Mouse (Mus musculus): ENCODE measurements around the gene Rasgrp3. TPM values are rescaled to one million over a fixed set of nuclear protein-coding genes. Genes with fewer than 3 reads are reported as not detected.
"Not testable (repeated sequence)": the region's sequence is repeated elsewhere in the genome, so short reads cannot be mapped to it uniquely, and the experiment has no call there.

Gene Rasgrp3
- total RNA-seq (2022) = 10 to 100 TPM in 3 of 4 experiments, 1 to 10 TPM in 1; 8.7 to 25.6 (median 19.0) TPM

GRCm38 (mm10) chr17:75435599-75435998 lies at the start of gene Rasgrp3:
Gene Rasgrp3 (plus strand): TSS chr17:75435896.
- DNase-seq = no peak

GRCm38 (mm10) chr17:75388402-75388801 lies 47.3 kb upstream of the Rasgrp3 start:
- no peak for DNase-seq

DNA sequence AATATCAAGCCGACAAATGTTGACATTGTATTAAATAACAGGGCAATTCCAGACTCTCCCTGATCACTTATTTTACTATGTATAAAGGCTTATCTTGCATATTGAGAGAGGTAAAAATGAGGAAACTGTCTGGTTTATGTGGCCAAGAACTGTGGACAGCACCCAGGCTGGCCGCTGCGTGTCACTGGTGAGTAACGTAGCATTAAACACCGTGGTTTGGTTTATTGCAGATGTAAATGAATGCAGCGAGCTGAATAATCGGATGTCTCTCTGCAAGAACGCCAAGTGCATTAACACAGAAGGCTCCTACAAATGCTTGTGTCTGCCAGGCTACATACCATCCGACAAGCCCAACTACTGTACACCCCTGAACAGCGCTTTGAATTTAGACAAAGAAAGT lies 45.6 kb upstream of the Rasgrp3 start:
- no peak for DNase-seq

GRCm38 (mm10) chr17:75391429-75392192 lies 44.1 kb upstream of the Rasgrp3 start:
- DNase-seq = no peak

DNA sequence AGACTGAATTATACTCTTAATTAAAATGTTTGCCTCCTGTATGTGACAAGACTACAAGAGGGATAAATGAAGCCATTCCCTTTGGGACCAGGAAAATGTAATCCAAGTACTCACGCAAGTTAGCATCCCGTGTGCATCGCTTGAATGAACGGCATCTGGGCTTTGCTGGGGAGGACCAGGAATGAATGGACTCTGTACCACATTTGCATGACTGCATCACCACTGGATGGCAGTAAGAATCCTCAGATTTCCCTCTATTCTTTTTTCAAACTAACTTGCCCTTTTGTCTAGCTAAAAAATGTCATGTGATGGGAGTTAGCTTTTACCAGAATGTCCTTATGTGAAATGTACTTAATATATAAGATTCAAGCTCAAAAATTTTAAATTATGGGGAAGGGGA lies 29.3 kb upstream of the Rasgrp3 start:
- no peak for DNase-seq

DNA sequence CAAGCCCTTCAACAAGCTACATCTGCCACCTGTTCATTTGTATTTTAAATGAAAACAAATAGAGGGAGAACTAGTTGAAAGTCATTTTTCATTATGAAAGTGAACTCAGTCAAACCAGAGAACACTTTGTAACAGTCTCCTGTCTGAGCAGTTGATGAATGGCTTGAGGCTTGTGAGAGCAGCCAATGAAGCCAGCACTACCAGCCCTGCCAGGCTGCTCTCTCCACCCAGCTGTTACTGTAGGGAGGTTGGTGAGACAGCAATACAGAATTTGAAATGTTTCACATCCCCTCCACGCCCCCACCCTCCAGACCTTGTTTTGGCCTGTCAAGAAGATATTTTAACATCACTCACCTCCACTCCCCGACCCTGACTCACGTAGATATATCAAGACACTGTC lies 18.8 kb upstream of the Rasgrp3 start:
- no peak for DNase-seq

DNA sequence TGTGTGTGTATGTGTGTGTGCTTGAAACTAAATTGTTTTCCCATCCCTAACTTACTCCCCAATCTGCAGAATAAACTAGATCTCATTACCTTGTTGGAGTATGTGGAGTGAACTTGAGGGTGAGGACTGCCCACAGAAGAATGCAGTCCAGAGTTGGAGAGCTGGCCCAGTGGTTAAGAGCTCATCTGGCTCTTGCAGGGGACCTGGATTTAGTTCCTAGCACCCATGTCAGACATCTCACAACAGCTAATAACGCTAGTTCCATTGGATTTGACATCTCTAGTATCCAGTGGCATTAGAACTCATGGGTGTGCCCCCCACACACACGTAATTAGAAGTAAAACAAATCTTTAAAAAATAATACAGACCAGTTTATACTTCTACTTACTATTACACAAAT lies 1.5 kb upstream of the Rasgrp3 start:
- DNase-seq = no peak

DNA sequence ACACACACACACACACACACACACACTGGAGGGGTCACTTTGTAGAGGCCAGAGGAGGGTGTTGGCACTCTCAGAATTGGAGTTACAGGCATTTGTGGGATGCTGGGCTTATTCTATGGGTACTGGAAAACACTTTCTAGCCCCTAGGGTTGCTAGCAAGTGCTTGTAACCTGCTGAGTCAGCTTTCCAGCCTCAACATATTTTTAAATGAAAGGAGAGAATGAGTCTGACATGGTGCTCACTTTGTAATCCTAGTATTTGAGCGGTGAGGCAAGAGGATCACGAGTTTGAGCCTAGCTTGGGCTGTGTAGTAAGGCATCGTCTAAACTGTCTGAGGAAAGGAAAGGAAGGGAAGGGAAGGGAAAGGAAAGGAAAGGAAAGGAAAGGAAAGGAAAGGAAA lies 825 bp upstream of the Rasgrp3 start:
- DNase-seq = no peak

- DNase-seq = no peak
Observed at GRCm38 (mm10) chr17:75436095-75436494, 399 bp downstream of the Rasgrp3 start.

GRCm38 (mm10) chr17:75436819-75437218 lies 1.1 kb downstream of the Rasgrp3 start:
- DNase-seq = no peak

- DNase-seq = no peak
Observed at GRCm38 (mm10) chr17:75437239-75437750, 1.6 kb downstream of the Rasgrp3 start.

DNA sequence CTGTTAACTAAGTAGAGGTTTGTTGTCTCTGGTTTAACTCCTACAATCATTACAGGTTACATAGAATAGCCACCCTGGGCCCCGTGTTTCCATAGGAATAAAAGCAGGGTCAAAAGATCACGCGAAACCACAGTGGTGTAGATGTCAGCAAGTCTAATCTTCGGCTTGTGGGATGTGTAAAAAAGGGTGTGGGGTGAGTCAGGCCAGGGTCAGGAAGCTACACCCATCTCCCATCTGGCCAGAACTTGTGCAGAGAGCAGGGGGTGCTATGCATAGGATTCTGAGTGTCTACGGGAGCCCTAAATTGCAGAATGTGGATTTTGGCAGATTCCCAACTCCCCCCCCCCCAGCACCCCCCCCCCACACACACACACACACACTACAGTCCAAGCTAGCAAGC lies 2.5 kb downstream of the Rasgrp3 start:
- no peak for DNase-seq

DNA sequence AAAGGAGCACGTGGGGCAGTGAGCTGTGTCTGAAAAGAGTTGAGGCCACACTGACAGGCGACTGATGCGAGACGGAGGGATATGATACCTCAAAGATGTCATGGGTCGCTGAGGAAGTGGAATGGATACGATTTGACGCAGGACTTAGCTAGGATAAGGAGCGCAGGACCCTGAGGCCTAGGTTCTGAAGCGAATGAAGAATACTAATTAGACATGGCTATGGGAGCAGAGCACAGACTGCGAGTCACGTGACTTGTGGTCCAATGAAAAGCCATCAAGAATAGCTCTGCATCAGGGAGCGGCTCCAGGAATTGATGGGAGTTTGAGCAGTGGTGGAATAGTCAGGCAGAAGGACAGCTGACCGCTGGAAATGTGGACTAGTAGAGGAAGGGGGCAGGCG lies 3.4 kb downstream of the Rasgrp3 start:
- DNase-seq = no peak

DNA sequence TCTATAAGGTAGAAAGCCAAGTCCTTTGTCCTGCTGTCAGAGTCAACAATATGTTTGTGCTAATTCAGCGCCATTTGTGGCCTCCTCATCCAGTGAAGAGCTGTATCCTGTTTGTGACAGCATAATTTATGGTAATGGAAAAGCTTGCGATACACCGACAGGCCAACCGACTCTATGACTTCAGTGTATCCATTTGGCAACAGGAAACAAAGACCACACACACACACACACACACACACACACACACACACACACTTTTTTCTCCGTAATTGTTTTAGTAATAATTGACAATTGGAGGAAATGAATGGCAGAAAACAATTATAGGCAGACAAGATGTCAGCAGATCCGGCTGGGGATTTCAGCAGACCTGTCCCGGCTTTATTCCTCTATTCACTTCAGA lies 4.9 kb downstream of the Rasgrp3 start:
- DNase-seq = no peak

DNA sequence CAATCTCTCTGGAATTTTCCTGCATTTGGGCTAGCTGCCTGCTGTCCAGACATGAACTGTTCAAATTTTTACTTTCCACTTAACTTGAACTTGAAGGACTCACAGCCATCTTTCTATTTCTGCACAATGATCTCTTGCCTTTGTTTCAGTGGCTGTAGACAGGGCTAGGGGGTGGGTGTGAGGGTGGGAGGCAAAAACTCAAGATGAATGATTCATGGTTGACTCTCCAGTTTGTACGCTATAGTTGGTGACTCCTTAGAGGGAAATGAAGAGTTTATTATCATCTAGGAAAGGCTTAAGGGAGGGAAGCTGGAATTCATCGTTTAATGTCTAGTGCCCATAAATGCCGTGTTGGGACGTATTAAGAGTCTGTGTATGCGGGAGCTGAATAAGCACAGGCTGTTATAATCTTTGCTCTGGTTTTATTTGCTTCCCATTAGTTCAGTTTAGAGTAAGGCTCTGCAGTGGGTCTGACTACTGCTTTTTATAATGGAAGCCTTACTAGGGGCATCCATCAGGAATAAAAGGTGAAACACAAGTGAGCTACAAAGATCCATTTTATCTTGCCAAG lies 5.6 kb downstream of the Rasgrp3 start:
- no peak for DNase-seq

DNA sequence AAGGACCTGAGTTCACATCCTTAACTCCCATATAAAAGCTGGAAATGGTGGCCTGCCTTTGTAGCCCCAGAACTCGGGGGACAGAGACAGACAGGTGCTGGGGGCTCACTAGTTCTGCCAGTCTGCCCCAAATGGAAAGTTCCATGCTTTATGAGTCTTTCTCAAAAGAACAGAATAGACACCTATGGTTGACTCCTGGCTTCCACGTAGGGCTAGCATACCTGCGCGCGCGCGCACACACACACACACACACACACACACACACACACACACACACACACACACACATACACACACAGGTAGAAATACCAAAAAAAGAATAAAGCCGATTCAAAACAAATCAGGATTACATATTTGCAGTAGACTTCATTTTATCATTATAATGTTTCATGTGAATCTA lies 6.7 kb downstream of the Rasgrp3 start:
- DNase-seq = no peak

GRCm38 (mm10) chr17:75443064-75443621 lies 7.4 kb downstream of the Rasgrp3 start:
- no peak for DNase-seq

DNA sequence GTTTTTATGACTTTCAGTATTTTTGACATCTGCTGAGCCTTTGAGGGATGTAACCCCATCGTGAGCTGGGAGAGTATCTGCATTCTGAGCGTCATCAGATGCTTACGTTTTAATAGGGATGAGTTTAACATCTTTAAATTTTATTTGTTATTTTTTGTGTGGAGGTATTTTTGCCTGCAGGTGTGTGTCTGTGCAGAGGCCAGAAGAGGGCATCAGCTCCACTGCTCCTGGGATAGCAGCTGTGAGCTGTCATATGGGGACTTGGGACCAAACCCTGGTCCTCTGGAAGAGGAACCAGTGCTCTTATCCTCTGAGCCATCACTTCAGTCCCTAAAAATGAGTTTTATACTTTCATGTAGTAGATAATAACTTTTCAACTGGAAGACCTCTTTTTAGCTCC lies 12.6 kb downstream of the Rasgrp3 start:
- no peak for DNase-seq

DNA sequence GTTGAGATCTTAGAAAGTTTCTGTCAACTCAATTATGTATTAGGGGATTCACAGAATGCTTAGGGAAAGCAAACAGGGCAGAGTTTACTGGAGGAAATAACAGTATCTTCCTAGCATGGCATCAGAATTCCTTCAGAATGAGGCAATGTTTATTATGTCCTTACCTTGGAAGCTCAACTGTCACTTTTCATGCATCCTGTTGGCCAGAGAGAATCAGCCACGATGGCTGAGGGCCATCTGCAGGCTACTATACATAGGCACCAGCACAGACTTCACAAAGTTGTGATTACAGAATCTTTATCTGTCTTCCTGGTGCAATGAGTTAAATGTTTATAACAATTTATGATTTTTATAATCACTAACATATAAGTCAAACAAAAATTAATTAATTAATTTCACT lies 13.3 kb downstream of the Rasgrp3 start:
- no peak for DNase-seq

- no peak for DNase-seq
Observed at GRCm38 (mm10) chr17:75452313-75452712, 16.6 kb downstream of the Rasgrp3 start.

DNA sequence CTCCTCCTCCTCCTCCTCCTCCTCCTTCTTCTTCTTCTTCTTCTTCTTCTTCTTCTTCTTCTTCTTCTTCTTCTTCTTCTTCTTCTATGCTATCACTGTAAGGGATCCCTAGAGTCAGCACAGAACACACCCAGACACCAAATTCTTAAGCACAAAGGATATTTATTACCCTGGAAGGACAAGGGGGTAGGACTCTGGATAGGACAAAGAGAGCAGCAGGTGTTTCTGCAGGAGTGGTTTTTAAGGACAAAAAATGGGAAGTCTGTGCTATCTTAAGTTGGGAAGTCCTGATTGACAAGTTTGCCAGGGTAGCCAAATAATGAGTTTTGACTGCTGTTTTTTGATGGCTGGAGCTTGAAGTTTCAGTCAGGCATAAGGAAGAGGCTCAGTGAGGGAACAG lies 17.9 kb downstream of the Rasgrp3 start:
- DNase-seq = no peak

DNA sequence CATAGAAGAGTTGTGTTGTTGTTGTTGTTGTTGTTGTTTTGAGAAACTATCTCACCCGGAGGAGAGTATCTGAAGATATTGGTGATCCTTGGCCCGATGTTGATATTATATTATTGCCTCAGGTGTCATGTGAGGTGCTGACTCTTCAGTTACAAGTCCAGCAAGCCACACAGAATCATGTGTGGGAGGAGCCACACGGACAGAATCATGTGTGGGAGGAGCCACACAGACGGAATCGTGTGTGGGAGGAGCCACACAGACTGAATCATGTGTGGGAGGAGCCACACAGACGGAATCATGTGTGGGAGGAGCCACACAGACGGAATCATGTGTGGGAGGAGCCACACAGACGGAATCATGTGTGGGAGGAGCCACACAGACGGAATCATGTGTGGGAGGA lies 20.4 kb downstream of the Rasgrp3 start:
- DNase-seq = not testable (repeated sequence)

DNA sequence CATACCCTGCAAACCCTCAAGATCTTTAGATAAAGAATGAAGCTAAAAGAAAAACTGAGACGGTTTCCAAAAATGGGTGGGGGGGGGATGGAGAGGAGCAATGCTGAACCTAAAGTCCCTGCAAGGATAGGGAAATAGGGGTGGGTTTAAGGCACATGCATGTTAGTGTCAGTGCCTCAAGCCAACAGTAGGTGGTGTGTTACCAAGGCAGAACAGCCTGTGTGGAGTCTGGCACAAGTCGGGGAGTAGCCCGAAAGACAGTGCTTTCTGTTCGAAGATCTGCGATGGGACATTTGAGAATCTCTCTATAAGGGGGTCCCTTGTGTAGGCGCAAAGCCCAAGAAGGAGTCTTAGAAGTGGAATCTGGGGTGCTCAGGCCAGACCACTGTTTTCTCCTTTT lies 24.9 kb downstream of the Rasgrp3 start:
- DNase-seq = no peak

GRCm38 (mm10) chr17:75461771-75462170 lies 26.1 kb downstream of the Rasgrp3 start:
- no peak for DNase-seq

Data from adrenal gland, adult 8-10 months (tissue).